ENCODE assay signal across 8 mouse cellular contexts in the genomic region with DNA sequence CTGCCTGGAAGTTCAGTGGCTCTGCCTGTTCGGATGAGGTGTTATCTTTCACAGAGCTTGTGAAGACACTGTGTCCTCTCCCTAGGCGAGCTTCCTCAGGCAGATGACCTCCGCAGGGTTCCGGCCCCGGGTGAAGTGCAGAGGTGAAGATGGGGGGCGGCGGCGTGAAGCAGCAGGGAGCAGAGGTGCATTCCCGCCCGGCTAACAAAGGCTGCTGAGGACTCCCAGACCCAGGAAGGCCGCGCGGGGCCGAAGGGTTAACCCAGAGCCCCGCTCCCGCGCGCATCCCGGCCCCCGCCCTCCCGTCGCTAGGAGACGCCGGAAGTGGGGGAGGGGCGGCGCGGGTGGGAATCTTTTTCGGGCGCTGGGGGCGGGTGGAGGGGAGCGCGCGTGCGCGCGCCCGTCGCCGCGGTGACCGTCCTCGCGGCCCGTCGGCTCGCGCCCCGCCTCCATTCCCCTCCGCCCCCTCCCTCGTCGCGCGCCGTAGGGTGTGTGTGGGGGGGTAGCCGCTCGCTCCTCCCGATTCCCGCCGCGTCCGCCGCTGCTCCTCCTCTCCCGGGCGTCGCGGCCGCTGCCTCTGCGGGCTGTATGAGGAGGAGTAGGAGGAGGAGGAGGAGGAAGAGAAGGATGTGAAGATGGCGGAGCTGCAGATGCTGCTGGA. TPM values are rescaled to one million over a fixed set of nuclear protein-coding genes. Genes with fewer than 3 reads are reported as not detected.
DNase-seq lines count a peak whose midpoint lies in the region; ATAC-seq and TF ChIP-seq lines count a peak whose summit lies in the region.

A gene (plus strand): TSS at position 452 of the 661 bp plus-strand sequence.

- TF ChIP-seq CTCF in cortical plate, adult 2 months (IDR thresholded peaks at IDR 0.05; ENCODE audit: extremely low read depth, insufficient read depth, low read length): no peak

- peak; percentile 93 for ATAC-seq in megakaryocyte, adult 5-6 weeks (ENCODE audit: poor library complexity, severe bottlenecking)

- DNase-seq in adipocyte (ENCODE audit: low spot score): peak; percentile 84
- peak; percentile 97 for DNase-seq in gastrocnemius, postnatal 10 days
- peak; percentile 86 for DNase-seq in induced T-regulatory cell, adult 2 months (ENCODE audit: low read depth)
- peak; percentile 77 to 89 for DNase-seq in left cerebral cortex, adult 8-10 months (ENCODE audit: low spot score in 2 of 2)
- peak; percentile 87 to 88 for DNase-seq in right cerebral cortex, adult 2 months (ENCODE audit: low spot score in 2 of 2)
- peak; percentile 91 for DNase-seq in urinary bladder, postnatal 14 days (ENCODE audit: low spot score)

- peak; percentile 53; the same call in 1 of the 2 replicates for TF ChIP-seq POLR2A in cortical plate, adult 2 months (IDR thresholded peaks at IDR 0.05; ENCODE audit: extremely low read depth, insufficient read depth, low read length)

- H3K4me3 ChIP-seq in cortical plate, adult 2 months (ENCODE audit: insufficient read depth, low read length): peak within 1 kb of the TSS; percentile 90

- H3K27ac ChIP-seq in cortical plate, adult 2 months (ENCODE audit: insufficient read depth, low read length): peak within 1 kb of the TSS; percentile 99

- H3K4me1 ChIP-seq in cortical plate, adult 2 months (ENCODE audit: control insufficient read depth, insufficient read depth, low read length): peaks cover 3% of the 10 kb centered on the region

RNA-seq across cellular contexts. Expression of the gene that starts here (rescaled TPM):
- 117 TPM in 2 replicates for polyA plus RNA-seq in cortical plate, adult 2 months (2012; rRNA removed)
- total RNA-seq in gastrocnemius, postnatal 10 days (2021): 10 to 100 TPM; 24.2 to 33.6 TPM
- total RNA-seq in left cerebral cortex, adult 8-10 months (2022): 100 to 1,000 TPM; 362 to 403 (median 394) TPM
- 12.2 and 12.6 TPM in 2 replicates for total RNA-seq in megakaryocyte, adult 5-6 weeks (2015)
- 8.0 and 9.6 TPM in 2 replicates for total RNA-seq in megakaryocyte, adult 5-6 weeks (2017)

Comparison
In these comparisons a context has a peak if more than half of its experiments do, and no peak if none do; other contexts are left out.
1. Peak in every context shown above with its lines: DNase-seq, ATAC-seq, H3K4me3 ChIP-seq and H3K27ac ChIP-seq.
2. RNA of the gene that starts here (total RNA-seq): 362 to 403 TPM in left cerebral cortex, adult 8-10 months; 24.2 to 33.6 TPM in gastrocnemius, postnatal 10 days and 8.0 to 12.6 TPM in megakaryocyte, adult 5-6 weeks; every median in the first group is over 10 times any median in the second.